Mouse (Mus musculus) megakaryocyte, embryonic 14.5 days (primary cell): ENCODE measurements at regions not wholly inside any gene's neighbourhood (a gene's known extent, or its start where the extent isn't known, plus 50 kb on each side); places are given as distances from the start of the nearest gene placed in this dataset.

Experiments
- H3K27me3 ChIP-seq: replicated peaks from 2 replicates; pipeline ENCODE3; 2012; ENCODE audit warnings: inconsistent platforms
- H3K36me3 ChIP-seq: replicated peaks from 2 replicates; pipeline ENCODE3; 2012; ENCODE audit warnings: low read length, inconsistent platforms, mixed read lengths
- H3K4me1 ChIP-seq: 2 replicates; pipeline ENCODE4 v1.6.1; 2012; ENCODE audit warnings: inconsistent platforms
- H3K4me3 ChIP-seq: replicated peaks from 2 replicates; pipeline ENCODE3; 2012; ENCODE audit warnings: moderate library complexity, mild to moderate bottlenecking, inconsistent platforms
- H3K9me3 ChIP-seq: 2 replicates; pipeline ENCODE4 v1.6.1; 2012; ENCODE audit warnings: inconsistent platforms
- FLI1 ChIP-seq: IDR thresholded peaks from 2 replicates; pipeline ENCODE4 v1.6.1; 2012; ENCODE audit warnings: low read length, inconsistent platforms, mixed read lengths
- GATA1 ChIP-seq: IDR thresholded peaks from 3 replicates; pipeline ENCODE4 v1.6.1; 2012; ENCODE audit warnings: mixed read lengths, low read length, inconsistent platforms, borderline replicate concordance

DNA sequence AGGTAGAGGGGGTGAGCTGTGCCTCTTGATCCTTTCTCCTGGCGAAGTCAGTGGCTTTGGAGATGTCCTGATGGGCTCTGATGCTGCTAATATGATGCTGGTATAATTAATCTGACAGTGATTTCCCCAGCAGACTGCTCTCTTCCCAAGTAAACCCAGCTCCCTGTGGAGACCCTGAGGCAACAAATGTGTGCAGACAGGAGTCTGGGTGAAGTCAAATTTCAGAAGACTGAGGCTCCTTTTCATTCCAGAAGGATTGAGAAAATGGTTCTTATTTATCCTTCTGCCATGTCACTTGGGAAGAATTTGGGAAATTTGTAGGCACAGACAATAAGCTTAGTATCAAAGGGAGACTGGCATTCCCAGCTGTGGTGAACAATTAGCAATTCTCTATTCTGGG lies 1550.5 kb upstream of the Gm6569 start:
- Histone ChIP-seq H3K9me3 (peaks cover 4% of the 10 kb centered on the region; the same call in 1 of the 2 replicates), H3K36me3 (no peaks in the 10 kb centered on the region), H3K4me1 (no peaks in the 10 kb centered on the region), H3K4me3 (no peak overlapping the region), H3K27me3 (no peaks in the 10 kb centered on the region)
- TF ChIP-seq GATA1 (no peak), FLI1 (no peak)

GRCm38 (mm10) chr15:72296648-72297047 lies 1537.7 kb upstream of the Gm6569 start:
- peaks cover 25% of the 10 kb centered on the region for H3K9me3 ChIP-seq
- H3K4me3 ChIP-seq: no peak overlapping the region
- TF ChIP-seq FLI1 (no peak), GATA1 (no peak)
- H3K36me3 ChIP-seq: no peaks in the 10 kb centered on the region
- no peaks in the 10 kb centered on the region for H3K27me3 ChIP-seq
- H3K4me1 ChIP-seq: no peaks in the 10 kb centered on the region

DNA sequence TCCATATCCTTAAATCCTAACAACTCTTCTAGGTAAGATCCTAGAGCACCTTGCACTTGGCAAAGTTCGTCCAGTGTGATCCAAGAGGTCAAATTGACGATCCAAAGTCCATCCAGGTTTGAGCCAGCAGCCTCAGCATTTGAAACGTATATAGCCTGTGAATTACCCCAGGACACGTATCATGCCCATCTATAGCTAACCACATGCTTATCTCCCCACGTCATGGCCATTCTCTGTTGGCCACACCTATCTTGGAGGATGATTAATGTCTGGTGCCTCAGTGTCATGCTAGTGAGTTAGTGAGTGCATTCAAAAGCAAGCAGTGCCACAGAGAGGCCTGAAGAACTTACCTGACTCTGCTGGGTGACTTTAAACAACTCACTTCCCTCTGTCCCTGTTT lies 1521.9 kb upstream of the Gm6569 start:
- H3K36me3 ChIP-seq: no peaks in the 10 kb centered on the region
- H3K27me3 ChIP-seq: no peaks in the 10 kb centered on the region
- no peak overlapping the region for H3K4me3 ChIP-seq
- no peak for TF ChIP-seq FLI1
- TF ChIP-seq GATA1: no peak
- peaks cover 6% of the 10 kb centered on the region; the same call in 1 of the 2 replicates for H3K9me3 ChIP-seq
- H3K4me1 ChIP-seq: no peaks in the 10 kb centered on the region

DNA sequence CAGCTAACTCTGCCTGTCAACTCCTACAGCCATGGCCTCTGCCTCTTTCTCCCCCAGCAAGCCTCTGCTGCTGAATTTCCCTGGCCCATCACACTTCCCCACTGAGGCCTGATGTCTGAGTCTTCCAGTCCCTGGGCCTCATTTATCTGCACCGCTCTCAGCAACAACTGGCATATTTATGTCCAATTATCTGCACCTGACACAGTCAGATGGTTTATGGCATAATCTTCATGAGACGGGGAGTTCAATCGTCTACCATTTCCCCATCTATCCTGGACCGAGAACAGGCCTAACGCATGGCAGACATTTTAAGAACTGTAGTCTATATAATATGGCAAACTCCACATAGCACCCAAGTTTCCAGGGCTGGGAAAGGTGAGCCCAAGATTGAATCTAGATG lies 1512.8 kb upstream of the Gm6569 start:
- H3K9me3 ChIP-seq: no peaks in the 10 kb centered on the region
- H3K4me1 ChIP-seq: peaks cover 17% of the 10 kb centered on the region
- TF ChIP-seq GATA1 (no peak), FLI1 (no peak)
- no peaks in the 10 kb centered on the region for H3K27me3 ChIP-seq
- H3K4me3 ChIP-seq: no peak overlapping the region
- no peaks in the 10 kb centered on the region for H3K36me3 ChIP-seq

DNA sequence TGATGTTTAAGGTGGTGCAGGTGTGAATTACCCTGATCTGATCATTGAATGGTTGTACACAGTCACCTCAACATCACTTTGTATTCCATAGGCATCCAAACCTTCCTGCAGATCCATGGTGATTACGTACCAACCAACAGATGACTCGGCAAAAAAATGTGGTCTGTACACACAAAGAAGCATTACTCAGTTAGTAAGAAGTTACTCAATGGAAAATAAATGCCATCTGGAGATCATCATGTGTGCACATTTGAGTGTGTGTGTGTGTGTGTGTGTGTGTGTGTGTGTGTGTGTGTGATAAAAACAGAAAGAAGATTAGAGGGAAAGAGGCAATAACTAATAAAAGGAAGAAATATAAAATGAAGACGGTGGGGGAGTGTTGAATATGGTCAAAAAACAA lies 1512.2 kb upstream of the Gm6569 start:
- H3K9me3 ChIP-seq: peaks cover 3% of the 10 kb centered on the region; the same call in 1 of the 2 replicates
- no peaks in the 10 kb centered on the region for H3K27me3 ChIP-seq
- H3K36me3 ChIP-seq: no peaks in the 10 kb centered on the region
- H3K4me1 ChIP-seq: peaks cover 17% of the 10 kb centered on the region
- TF ChIP-seq FLI1 (no peak), GATA1 (no peak)
- no peak overlapping the region for H3K4me3 ChIP-seq

- TF ChIP-seq FLI1 (no peak), GATA1 (no peak)
- H3K9me3 ChIP-seq: peaks cover 8% of the 10 kb centered on the region
- peaks cover 17% of the 10 kb centered on the region for H3K4me1 ChIP-seq
- no peaks in the 10 kb centered on the region for H3K36me3 ChIP-seq
- H3K4me3 ChIP-seq: no peak overlapping the region
- no peaks in the 10 kb centered on the region for H3K27me3 ChIP-seq
Measured at GRCm38 (mm10) chr15:72323158-72323557, 1511.2 kb upstream of the Gm6569 start.

GRCm38 (mm10) chr15:72331262-72331661 lies 1503.1 kb upstream of the Gm6569 start:
- Histone ChIP-seq H3K27me3 (peaks cover 6% of the 10 kb centered on the region), H3K4me3 (no peak overlapping the region), H3K36me3 (no peaks in the 10 kb centered on the region), H3K4me1 (no peaks in the 10 kb centered on the region), H3K9me3 (peaks cover 8% of the 10 kb centered on the region)
- TF ChIP-seq FLI1 (no peak), GATA1 (no peak)

GRCm38 (mm10) chr15:72334497-72334896 lies 1499.9 kb upstream of the Gm6569 start:
- TF ChIP-seq GATA1: no peak
- TF ChIP-seq FLI1: no peak
- peaks cover 9% of the 10 kb centered on the region for H3K27me3 ChIP-seq
- H3K9me3 ChIP-seq: no peaks in the 10 kb centered on the region
- H3K36me3 ChIP-seq: no peaks in the 10 kb centered on the region
- no peaks in the 10 kb centered on the region for H3K4me1 ChIP-seq
- no peak overlapping the region for H3K4me3 ChIP-seq

- H3K4me3 ChIP-seq: no peak overlapping the region
- peaks cover 10% of the 10 kb centered on the region; the same call in 1 of the 2 replicates for H3K9me3 ChIP-seq
- H3K4me1 ChIP-seq: peaks cover 8% of the 10 kb centered on the region
- H3K27me3 ChIP-seq: peaks cover 7% of the 10 kb centered on the region
- H3K36me3 ChIP-seq: no peaks in the 10 kb centered on the region
- TF ChIP-seq GATA1: no peak
- TF ChIP-seq FLI1: no peak
Measured at GRCm38 (mm10) chr15:72339629-72340028, 1494.7 kb upstream of the Gm6569 start.

GRCm38 (mm10) chr15:72341991-72342390 lies 1492.4 kb upstream of the Gm6569 start:
- Histone ChIP-seq H3K4me3 (no peak overlapping the region), H3K4me1 (peaks cover 8% of the 10 kb centered on the region), H3K9me3 (peaks cover 10% of the 10 kb centered on the region; the same call in 1 of the 2 replicates), H3K36me3 (no peaks in the 10 kb centered on the region), H3K27me3 (no peaks in the 10 kb centered on the region)
- no peak for TF ChIP-seq GATA1
- TF ChIP-seq FLI1: no peak

- no peak for TF ChIP-seq GATA1
- TF ChIP-seq FLI1: no peak
- H3K4me3 ChIP-seq: no peak overlapping the region
- H3K9me3 ChIP-seq: peaks cover 10% of the 10 kb centered on the region; the same call in 1 of the 2 replicates
- peaks cover 8% of the 10 kb centered on the region for H3K4me1 ChIP-seq
- H3K36me3 ChIP-seq: no peaks in the 10 kb centered on the region
- no peaks in the 10 kb centered on the region for H3K27me3 ChIP-seq
Measured at GRCm38 (mm10) chr15:72342504-72342903, 1491.9 kb upstream of the Gm6569 start.
